Mouse (Mus musculus): ENCODE results near the gene AA986860. TPM values are rescaled to one million over a fixed set of nuclear protein-coding genes. Genes with fewer than 3 reads are reported as not detected.

Gene AA986860
- polyA plus RNA-seq, 1 experiment from 2014 or later: 0.86 TPM

- no peak overlapping the region for H3K27ac ChIP-seq
- H3K36me3 ChIP-seq: no peaks in the 10 kb centered on the region
- H3K4me3 ChIP-seq: no peak overlapping the region
- H3K9me3 ChIP-seq: no peaks in the 10 kb centered on the region
- WGBS: 88% methylated on average over 3 of the region's 3 CpGs
- H3K4me1 ChIP-seq: no peaks in the 10 kb centered on the region
- no peak overlapping the region for H3K9ac ChIP-seq
- no peak overlapping the region for H3K4me2 ChIP-seq (replicated peaks)
- ATAC-seq (ENCODE audit: low FRiP score, low read depth): no peak
- H3K27me3 ChIP-seq (replicated peaks): no peaks in the 10 kb centered on the region
Measured at GRCm38 (mm10) chr1:130762045-130762760, 30.4 kb downstream of the AA986860 start.

DNA sequence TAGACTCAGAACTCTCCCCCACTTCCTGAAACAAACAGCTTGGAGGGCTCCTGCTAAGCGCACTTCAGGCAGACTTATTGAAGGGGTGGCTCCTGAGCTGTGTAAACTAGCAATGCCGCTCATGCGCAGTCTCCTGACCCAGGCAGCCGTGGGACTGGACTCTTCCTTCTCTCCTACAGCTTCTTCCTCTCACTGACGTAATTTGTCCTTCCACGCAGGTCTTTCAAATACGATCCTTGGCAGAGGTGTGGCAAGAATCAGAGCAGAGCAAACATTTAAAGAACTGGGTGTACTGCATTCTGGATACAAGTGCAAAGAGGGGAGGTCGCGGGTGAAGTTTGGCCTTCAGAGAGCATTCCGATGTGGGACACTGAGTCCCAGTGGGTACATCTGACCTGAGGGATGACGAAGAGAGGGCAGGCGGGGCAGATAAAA, 32.3 kb downstream of the AA986860 start:
- Histone ChIP-seq H3K4me2 (replicated peaks) (no peak overlapping the region), H3K27me3 (replicated peaks) (no peaks in the 10 kb centered on the region), H3K9me3 (no peaks in the 10 kb centered on the region), H3K9ac (no peak overlapping the region), H3K27ac (no peak overlapping the region), H3K4me3 (no peak overlapping the region), H3K4me1 (no peaks in the 10 kb centered on the region), H3K36me3 (no peaks in the 10 kb centered on the region)
- 87% methylated on average over 12 of the region's 12 CpGs for WGBS
- ATAC-seq (ENCODE audit: low FRiP score, low read depth): no peak

DNA sequence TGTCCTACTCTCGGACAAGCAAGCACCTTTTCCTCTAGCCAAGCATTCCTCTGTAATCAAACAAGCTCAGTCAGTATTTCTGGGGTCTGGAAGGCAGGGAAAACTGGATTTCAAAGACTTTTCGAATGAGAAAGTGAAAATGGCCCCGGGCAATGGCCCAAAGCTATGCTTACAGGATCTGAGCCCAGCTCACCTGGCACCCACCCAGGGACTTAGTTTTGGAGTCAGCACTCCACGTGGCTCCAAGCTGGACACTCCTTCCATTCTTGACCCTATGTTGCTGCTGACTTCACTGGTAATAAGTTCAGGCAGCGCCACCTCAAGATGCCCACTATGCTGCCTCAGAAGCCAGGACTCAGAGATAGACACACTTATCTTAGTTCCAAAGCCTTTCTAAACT, 35.3 kb downstream of the AA986860 start:
- Histone ChIP-seq H3K9me3 (no peaks in the 10 kb centered on the region), H3K36me3 (no peaks in the 10 kb centered on the region), H3K9ac (no peak overlapping the region), H3K27ac (no peak overlapping the region), H3K4me1 (no peaks in the 10 kb centered on the region), H3K27me3 (replicated peaks) (no peaks in the 10 kb centered on the region), H3K4me3 (no peak overlapping the region), H3K4me2 (replicated peaks) (no peak overlapping the region)
- ATAC-seq (ENCODE audit: low FRiP score, low read depth): no peak
- 84% methylated on average over 5 of the region's 5 CpGs for WGBS

DNA sequence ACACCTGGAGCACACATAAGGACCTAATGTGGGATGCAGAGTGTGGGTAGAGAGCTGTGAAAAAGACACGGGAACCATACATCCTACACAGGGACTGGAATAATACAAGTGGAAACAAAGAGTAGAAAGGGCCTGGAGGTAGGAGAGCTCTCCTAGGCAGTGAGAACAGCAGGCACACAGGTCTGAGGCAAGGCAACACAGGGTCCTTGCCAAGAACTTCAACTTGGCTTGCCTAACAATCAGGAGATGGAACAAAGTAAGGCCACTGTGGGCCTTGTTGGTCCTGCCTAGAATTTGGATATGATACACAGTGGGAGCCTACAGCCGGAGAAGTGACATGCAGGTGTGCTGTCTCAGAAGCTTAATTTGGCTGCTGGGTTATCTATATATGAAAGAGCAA, 38.1 kb downstream of the AA986860 start:
- WGBS: 92% methylated on average over 2 of the region's 2 CpGs
- H3K27ac ChIP-seq: no peak overlapping the region
- ATAC-seq (ENCODE audit: low FRiP score, low read depth): no peak
- no peaks in the 10 kb centered on the region for H3K36me3 ChIP-seq
- H3K4me1 ChIP-seq: no peaks in the 10 kb centered on the region
- H3K4me3 ChIP-seq: no peak overlapping the region
- no peaks in the 10 kb centered on the region for H3K9me3 ChIP-seq
- H3K9ac ChIP-seq: no peak overlapping the region
- H3K27me3 ChIP-seq (replicated peaks): no peaks in the 10 kb centered on the region
- H3K4me2 ChIP-seq (replicated peaks): no peak overlapping the region

- Histone ChIP-seq H3K9ac (no peak overlapping the region), H3K4me1 (no peaks in the 10 kb centered on the region), H3K27ac (no peak overlapping the region), H3K9me3 (no peaks in the 10 kb centered on the region), H3K27me3 (replicated peaks) (no peaks in the 10 kb centered on the region), H3K4me3 (no peak overlapping the region), H3K36me3 (no peaks in the 10 kb centered on the region), H3K4me2 (replicated peaks) (no peak overlapping the region)
- no peak for ATAC-seq (ENCODE audit: low FRiP score, low read depth)
- 90% methylated on average over 4 of the region's 4 CpGs for WGBS
Measured at GRCm38 (mm10) chr1:130770487-130770886, 38.7 kb downstream of the AA986860 start.

- no peaks in the 10 kb centered on the region for H3K9me3 ChIP-seq
- no peak overlapping the region for H3K9ac ChIP-seq
- H3K4me2 ChIP-seq (replicated peaks): no peak overlapping the region
- no peak overlapping the region for H3K4me3 ChIP-seq
- H3K27ac ChIP-seq: no peak overlapping the region
- H3K4me1 ChIP-seq: no peaks in the 10 kb centered on the region
- no peaks in the 10 kb centered on the region for H3K27me3 ChIP-seq (replicated peaks)
- 78% methylated on average over 3 of the region's 3 CpGs for WGBS
- no peak for ATAC-seq (ENCODE audit: low FRiP score, low read depth)
- no peaks in the 10 kb centered on the region for H3K36me3 ChIP-seq
Measured at GRCm38 (mm10) chr1:130770981-130771494, 39.3 kb downstream of the AA986860 start.

DNA sequence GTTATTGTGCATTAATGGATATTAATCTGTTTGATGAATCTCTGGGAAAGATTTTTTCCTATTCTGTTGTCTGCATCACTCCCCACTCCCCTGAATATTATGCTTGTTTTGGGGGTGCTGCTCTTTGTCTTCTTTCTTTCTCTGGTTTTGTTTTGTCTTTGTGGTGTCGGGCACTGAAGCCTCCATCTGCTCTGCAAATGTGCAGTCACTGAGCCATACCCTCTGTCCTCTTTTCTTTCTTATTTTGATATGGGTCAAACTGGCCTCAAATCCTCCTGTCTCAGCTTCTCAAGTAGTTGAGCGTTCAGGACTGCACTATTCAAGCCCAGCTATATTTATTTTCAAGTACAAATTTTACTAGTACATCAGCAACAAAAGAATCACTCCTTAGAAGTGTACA, 43.5 kb downstream of the AA986860 start:
- no peaks in the 10 kb centered on the region for H3K4me1 ChIP-seq
- no peak overlapping the region for H3K4me2 ChIP-seq (replicated peaks)
- ATAC-seq (ENCODE audit: low FRiP score, low read depth): no peak
- no peak overlapping the region for H3K27ac ChIP-seq
- WGBS: 65% methylated on average over 2 of the region's 2 CpGs
- H3K36me3 ChIP-seq: no peaks in the 10 kb centered on the region
- H3K4me3 ChIP-seq: no peak overlapping the region
- H3K27me3 ChIP-seq (replicated peaks): no peaks in the 10 kb centered on the region
- H3K9ac ChIP-seq: no peak overlapping the region
- H3K9me3 ChIP-seq: no peaks in the 10 kb centered on the region

DNA sequence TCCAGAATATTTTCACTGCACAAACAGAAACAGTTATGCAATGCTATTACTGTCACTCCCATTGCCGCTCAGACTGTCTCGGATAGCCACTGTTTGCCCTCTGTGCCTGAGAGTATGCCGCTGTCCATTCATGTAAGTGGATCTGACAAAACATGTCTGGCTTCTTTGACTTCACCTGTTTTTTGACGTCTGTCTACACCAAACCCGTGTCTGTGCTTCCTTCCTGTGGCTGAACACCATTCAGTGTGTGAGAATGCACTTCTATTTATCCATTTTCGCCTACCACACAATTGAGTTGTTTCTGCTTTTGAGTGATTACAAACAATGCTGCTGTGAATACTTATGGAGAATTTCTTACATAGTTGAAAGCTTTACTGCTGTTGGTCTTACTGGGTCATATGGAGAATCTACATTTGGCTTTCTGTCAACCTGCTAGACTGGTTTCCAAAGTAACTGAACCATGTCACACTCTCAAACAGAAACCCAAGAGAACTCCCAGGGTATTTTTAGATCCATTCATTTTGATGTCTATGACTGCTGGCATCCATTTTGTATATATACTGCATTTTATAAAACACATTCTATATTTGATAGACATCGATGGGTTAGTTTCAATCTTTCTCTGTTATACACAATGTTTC, 44.0 kb downstream of the AA986860 start:
- Histone ChIP-seq H3K4me3 (no peak overlapping the region), H3K9ac (no peak overlapping the region), H3K27ac (no peak overlapping the region), H3K4me1 (no peaks in the 10 kb centered on the region), H3K36me3 (no peaks in the 10 kb centered on the region), H3K4me2 (replicated peaks) (no peak overlapping the region), H3K27me3 (replicated peaks) (no peaks in the 10 kb centered on the region), H3K9me3 (no peaks in the 10 kb centered on the region)
- no peak for ATAC-seq (ENCODE audit: low FRiP score, low read depth)
- 84% methylated on average over 7 of the region's 7 CpGs for WGBS

GRCm38 (mm10) chr1:130776645-130777044, 44.9 kb downstream of the AA986860 start:
- H3K4me1 ChIP-seq: no peaks in the 10 kb centered on the region
- H3K27ac ChIP-seq: no peak overlapping the region
- WGBS: 96% methylated on average over 1 of the region's 1 CpGs
- H3K9me3 ChIP-seq: no peaks in the 10 kb centered on the region
- no peak overlapping the region for H3K4me2 ChIP-seq (replicated peaks)
- H3K9ac ChIP-seq: no peak overlapping the region
- no peaks in the 10 kb centered on the region for H3K27me3 ChIP-seq (replicated peaks)
- no peaks in the 10 kb centered on the region for H3K36me3 ChIP-seq
- ATAC-seq (ENCODE audit: low FRiP score, low read depth): no peak
- no peak overlapping the region for H3K4me3 ChIP-seq

GRCm38 (mm10) chr1:130779867-130780266, 48.1 kb downstream of the AA986860 start:
- Histone ChIP-seq H3K27me3 (replicated peaks) (no peaks in the 10 kb centered on the region), H3K27ac (no peak overlapping the region), H3K9ac (no peak overlapping the region), H3K9me3 (no peaks in the 10 kb centered on the region), H3K36me3 (no peaks in the 10 kb centered on the region), H3K4me1 (no peaks in the 10 kb centered on the region), H3K4me2 (replicated peaks) (no peak overlapping the region), H3K4me3 (no peak overlapping the region)
- WGBS: 94% methylated on average over 3 of the region's 3 CpGs
- no peak for ATAC-seq (ENCODE audit: low FRiP score, low read depth)

GRCm38 (mm10) chr1:130784054-130784453, 52.3 kb downstream of the AA986860 start:
- no peaks in the 10 kb centered on the region for H3K36me3 ChIP-seq
- no peaks in the 10 kb centered on the region for H3K4me1 ChIP-seq
- WGBS: 35% methylated on average over 4 of the region's 4 CpGs
- no peaks in the 10 kb centered on the region for H3K9me3 ChIP-seq
- H3K4me3 ChIP-seq: no peak overlapping the region
- no peak overlapping the region for H3K4me2 ChIP-seq (replicated peaks)
- H3K27ac ChIP-seq: no peak overlapping the region
- no peaks in the 10 kb centered on the region for H3K27me3 ChIP-seq (replicated peaks)
- H3K9ac ChIP-seq: no peak overlapping the region
- no peak for ATAC-seq (ENCODE audit: low FRiP score, low read depth)

- Histone ChIP-seq H3K4me3 (no peak overlapping the region), H3K4me1 (no peaks in the 10 kb centered on the region), H3K27ac (no peak overlapping the region), H3K9me3 (peaks cover 1% of the 10 kb centered on the region; the same call in 1 of the 2 replicates), H3K36me3 (no peaks in the 10 kb centered on the region), H3K9ac (no peak overlapping the region), H3K27me3 (replicated peaks) (no peaks in the 10 kb centered on the region), H3K4me2 (replicated peaks) (no peak overlapping the region)
- no peak for ATAC-seq (ENCODE audit: low FRiP score, low read depth)
- WGBS: 41% methylated on average over 4 of the region's 4 CpGs
Measured at GRCm38 (mm10) chr1:130787001-130787400, 55.2 kb downstream of the AA986860 start.
